Mouse (Mus musculus) forebrain, embryonic 13.5 days (tissue): Measurements from ENCODE around the gene Pitpnm2. TPM values are rescaled to one million over a fixed set of nuclear protein-coding genes. Genes with fewer than 3 reads are reported as not detected.

Source experiments
- ATAC-seq: fragments of 200-750 bp; cut with Nextera tagmentation; 2 replicates; pipeline ENCODE4 v1.8.0; 2017
- H3K27ac ChIP-seq: fragments of 300-500 bp; sonication (generic); 2 replicates; pipeline ENCODE4 v1.5.1; 2015; ENCODE audit warnings: inconsistent platforms, mild to moderate bottlenecking, moderate library complexity
- H3K27me3 ChIP-seq: fragments of 300-500 bp; sonication (generic); 2 replicates; pipeline ENCODE4 v1.6.1; 2015; ENCODE audit warnings: mild to moderate bottlenecking, inconsistent platforms
- H3K36me3 ChIP-seq: fragments of 300-500 bp; sonication (generic); 2 replicates; pipeline ENCODE4 v1.6.1; 2015; ENCODE audit warnings: mild to moderate bottlenecking, inconsistent platforms; ENCODE audit not compliant: poor library complexity, severe bottlenecking
- H3K4me1 ChIP-seq: fragments of 300-500 bp; sonication (generic); 2 replicates; pipeline ENCODE4 v1.6.1; 2015; ENCODE audit warnings: inconsistent platforms
- H3K4me2 ChIP-seq: fragments of 300-500 bp; sonication (generic); 2 replicates; pipeline ENCODE4 v1.6.1; 2015; ENCODE audit warnings: inconsistent platforms, mild to moderate bottlenecking, moderate library complexity
- H3K4me3 ChIP-seq: fragments of 300-500 bp; sonication (generic); 2 replicates; pipeline ENCODE4 v1.5.1; 2015; ENCODE audit warnings: mild to moderate bottlenecking, inconsistent platforms
- H3K9ac ChIP-seq: fragments of 300-500 bp; sonication (generic); 2 replicates; pipeline ENCODE4 v1.6.1; 2015; ENCODE audit warnings: mild to moderate bottlenecking, inconsistent platforms
- H3K9me3 ChIP-seq: fragments of 300-500 bp; sonication (generic); replicated peaks from 2 replicates; pipeline ENCODE4 v1.6.1; 2016; ENCODE audit warnings: inconsistent platforms
- WGBS: fragments of 180-500 bp; shearing (Covaris S2); methylation state at CpG from one replicate; pipeline ENCODE4 v1.1.7; 2015; 5-methylcytosine and 5-hydroxymethylcytosine counted together
- polyA plus RNA-seq: library from polyadenylated mRNA; unstranded; fragments of >200 nt; fragmentation: Nextera tagmentation; extraction: Ambion mirVana; gene quantifications from 2 replicates; pipeline ENCODE4 v1.2.1, GENCODE M21; 2015

Pitpnm2 gene
- polyA plus RNA-seq, 1 experiment from 2014 or later, result 5.4 TPM

DNA sequence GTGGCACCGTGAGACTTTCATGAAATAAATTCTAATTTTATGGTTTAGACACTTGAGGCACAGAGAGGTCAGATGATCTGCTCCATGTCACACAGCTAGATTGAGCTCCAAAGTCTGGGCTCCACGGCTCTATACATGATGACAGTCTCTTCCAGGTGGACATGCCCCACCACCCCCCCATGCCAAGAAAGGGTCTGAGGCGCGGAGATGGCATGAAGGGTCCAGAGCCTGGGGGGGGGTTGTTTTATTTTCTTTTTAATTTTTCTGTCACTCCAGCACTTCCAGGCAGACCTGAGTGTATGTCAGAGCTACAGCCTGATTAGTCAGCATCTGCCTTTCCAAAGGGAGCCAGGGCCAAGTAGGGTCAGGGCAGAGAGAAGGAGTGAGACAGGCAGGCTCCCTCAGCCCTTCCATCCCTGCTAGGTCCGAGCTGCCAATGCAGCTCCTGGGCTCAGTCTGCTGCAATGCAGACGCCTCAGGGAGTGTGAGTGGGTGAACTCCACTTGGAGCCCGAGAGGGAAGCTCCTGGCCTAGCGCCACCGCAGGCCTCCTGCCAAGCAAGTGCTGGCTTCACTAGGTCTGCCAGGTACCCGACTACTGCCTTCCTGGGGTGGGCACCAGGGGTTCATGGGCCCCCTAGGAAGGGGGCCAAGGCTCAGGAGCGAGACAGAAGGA, 156.3 kb downstream of the Pitpnm2 start:
- Histone ChIP-seq H3K27ac (no peak overlapping the region), H3K4me2 (no peak overlapping the region), H3K4me1 (peaks cover 18% of the 10 kb centered on the region), H3K27me3 (peaks cover 18% of the 10 kb centered on the region), H3K9me3 (0 out of 2 replicates have a peak, but pooled peaks cover 4% of the 10 kb centered on the region), H3K36me3 (no peaks in the 10 kb centered on the region), H3K4me3 (no peak overlapping the region), H3K9ac (no peak overlapping the region; the same call in 1 of the 2 replicates)
- ATAC-seq, result 0 out of 2 replicates have a peak, but pooled peaks have one; percentile 25
- WGBS, result 67% methylated on average over 11 of the region's 11 CpGs

DNA sequence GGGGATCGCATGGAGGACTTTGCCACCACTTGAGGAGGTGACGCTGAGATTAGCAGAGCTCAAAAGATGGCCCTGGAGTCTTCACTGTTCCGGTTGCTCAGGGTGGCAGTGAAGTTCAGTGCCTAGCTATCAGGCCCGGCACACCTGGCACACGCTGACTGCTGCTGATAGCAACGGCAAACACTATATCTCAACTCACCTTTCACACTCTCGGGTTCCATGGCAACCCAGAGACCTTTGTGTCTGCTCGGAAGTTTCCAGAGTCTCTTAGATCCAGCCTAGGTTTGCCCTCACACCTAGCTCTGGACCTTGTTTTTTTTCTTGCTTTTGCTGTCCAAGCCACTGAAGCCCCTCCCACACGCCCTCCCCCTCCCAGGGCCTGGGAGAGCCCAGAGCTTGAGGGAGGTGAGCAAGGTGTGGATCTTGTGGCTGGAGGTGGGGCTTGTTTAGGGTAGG, 157.6 kb downstream of the Pitpnm2 start:
- no peaks in the 10 kb centered on the region for H3K36me3 ChIP-seq
- H3K27me3 ChIP-seq, result peaks cover 18% of the 10 kb centered on the region
- H3K27ac ChIP-seq, result no peak overlapping the region
- ATAC-seq, result no peak
- 62% methylated on average over 9 of the region's 9 CpGs for WGBS
- 0 out of 2 replicates have a peak, but pooled peaks cover 4% of the 10 kb centered on the region for H3K9me3 ChIP-seq
- H3K4me3 ChIP-seq, result no peak overlapping the region
- no peak overlapping the region for H3K9ac ChIP-seq
- H3K4me1 ChIP-seq, result peaks cover 18% of the 10 kb centered on the region
- no peak overlapping the region for H3K4me2 ChIP-seq

DNA sequence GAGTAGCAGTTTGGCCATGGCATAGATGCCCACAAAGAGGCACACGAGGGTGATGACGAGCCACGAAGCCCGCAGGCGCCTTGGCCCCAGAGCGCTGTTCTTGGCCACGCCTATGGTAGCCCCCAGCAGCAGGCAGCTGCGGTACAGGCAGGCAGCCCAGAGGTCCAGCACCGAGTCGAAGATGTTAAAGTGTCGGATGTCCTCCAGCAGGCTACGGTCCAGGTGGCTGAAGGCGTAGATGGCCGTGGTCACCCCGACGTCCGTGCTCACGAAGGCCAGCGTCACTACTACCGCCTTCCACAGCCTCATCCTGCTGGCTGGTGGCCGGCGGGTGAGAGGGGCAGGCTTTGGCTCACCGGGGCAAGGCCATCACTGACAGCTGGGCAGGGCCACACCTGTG, 159.7 kb downstream of the Pitpnm2 start:
- H3K4me1 ChIP-seq, result peaks cover 8% of the 10 kb centered on the region
- 80% methylated on average over 23 of the region's 23 CpGs for WGBS
- no peak for ATAC-seq
- H3K4me3 ChIP-seq, result no peak overlapping the region
- H3K27me3 ChIP-seq, result peaks cover 6% of the 10 kb centered on the region
- no peak overlapping the region for H3K9ac ChIP-seq
- no peak overlapping the region for H3K4me2 ChIP-seq
- no peaks in the 10 kb centered on the region for H3K36me3 ChIP-seq
- no peak overlapping the region for H3K27ac ChIP-seq
- no peaks in the 10 kb centered on the region for H3K9me3 ChIP-seq

DNA sequence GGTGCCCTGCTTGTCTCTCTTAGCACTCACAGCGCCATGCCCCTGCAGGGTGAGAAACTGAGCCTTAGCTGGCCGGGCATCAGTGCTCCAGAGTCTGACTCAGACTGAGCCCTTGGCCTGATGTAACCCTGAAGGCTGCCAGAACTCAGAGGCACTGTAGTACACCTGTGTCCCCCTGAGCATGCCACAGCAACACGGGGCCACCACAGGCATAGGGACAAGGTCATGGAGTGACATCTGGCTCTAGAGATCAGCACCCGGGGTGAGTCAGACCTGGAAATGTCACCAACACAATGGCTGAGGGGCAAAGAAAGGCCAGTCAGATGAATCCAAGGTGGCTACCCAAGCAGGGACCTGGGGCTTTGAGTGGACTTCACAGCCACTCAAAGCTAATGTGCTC, 162.7 kb downstream of the Pitpnm2 start:
- H3K9ac ChIP-seq, result no peak overlapping the region
- no peak overlapping the region for H3K4me2 ChIP-seq
- WGBS, result 84% methylated on average over 4 of the region's 4 CpGs
- H3K9me3 ChIP-seq, result no peaks in the 10 kb centered on the region
- H3K27me3 ChIP-seq, result no peaks in the 10 kb centered on the region
- H3K27ac ChIP-seq, result no peak overlapping the region
- H3K36me3 ChIP-seq, result no peaks in the 10 kb centered on the region
- no peak overlapping the region for H3K4me3 ChIP-seq
- H3K4me1 ChIP-seq, result no peaks in the 10 kb centered on the region
- ATAC-seq, result no peak

DNA sequence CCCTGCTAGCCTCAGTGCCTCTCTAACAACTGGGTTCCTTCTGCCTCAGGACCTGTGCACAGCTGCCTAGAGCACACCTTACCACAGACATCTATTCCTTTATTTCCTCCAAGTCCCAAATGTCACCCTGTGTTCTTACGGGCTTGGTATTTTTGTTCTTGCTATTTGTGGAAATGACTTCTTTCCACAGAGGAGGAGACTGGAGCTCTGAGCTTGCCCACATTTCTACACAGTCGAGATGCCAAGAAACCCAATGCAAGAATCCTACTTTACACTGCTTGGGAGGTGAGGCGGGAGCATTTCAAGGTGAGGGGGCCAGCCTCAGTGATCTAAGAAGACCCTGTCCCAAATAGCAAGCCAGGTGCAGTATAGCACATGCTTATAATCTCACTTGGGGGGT, 164.0 kb downstream of the Pitpnm2 start:
- Histone ChIP-seq H3K27ac (no peak overlapping the region), H3K9ac (peak overlapping the region; percentile 3; the same call in 1 of the 2 replicates)
- 75% methylated on average over 3 of the region's 3 CpGs for WGBS

DNA sequence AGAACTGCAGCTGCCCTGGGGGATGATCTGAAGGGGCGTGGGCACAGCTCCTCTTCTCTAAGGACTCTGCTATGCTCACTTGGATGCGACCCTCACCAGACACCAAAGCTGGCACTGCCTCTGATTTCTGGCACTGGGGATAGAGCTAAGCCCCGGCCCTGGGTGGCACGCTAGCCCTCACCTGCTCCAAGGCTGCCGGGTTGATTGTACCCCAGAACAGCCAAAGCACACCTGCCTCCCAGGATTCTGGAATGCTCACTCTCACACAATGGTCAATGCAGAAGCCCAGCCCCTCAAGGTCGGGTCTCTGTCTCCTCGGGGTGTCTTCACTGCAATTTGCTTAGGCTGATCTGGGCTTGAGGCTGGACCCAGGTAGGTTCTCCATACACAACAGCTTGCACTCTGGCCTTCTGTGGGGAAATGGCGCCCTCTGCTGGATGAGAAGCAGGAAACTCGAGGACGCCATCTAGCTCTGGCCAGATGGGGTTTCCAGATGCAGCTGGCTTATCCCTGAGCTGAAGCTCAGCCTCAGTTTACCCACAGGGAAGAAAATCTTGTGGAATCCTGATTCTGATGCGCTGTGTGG, 164.9 kb downstream of the Pitpnm2 start:
- no peak overlapping the region for H3K9ac ChIP-seq
- no peaks in the 10 kb centered on the region for H3K27me3 ChIP-seq
- WGBS, result 39% methylated on average over 11 of the region's 11 CpGs
- H3K27ac ChIP-seq, result no peak overlapping the region
- H3K9me3 ChIP-seq, result no peaks in the 10 kb centered on the region
- ATAC-seq, result peak; percentile 69
- no peak overlapping the region for H3K4me3 ChIP-seq
- peaks cover 8% of the 10 kb centered on the region for H3K4me1 ChIP-seq
- H3K36me3 ChIP-seq, result no peaks in the 10 kb centered on the region
- no peak overlapping the region for H3K4me2 ChIP-seq

More for the DNA sequence above, 164.0 kb downstream of the Pitpnm2 start:
- Histone ChIP-seq H3K9me3 (no peaks in the 10 kb centered on the region), H3K27me3 (no peaks in the 10 kb centered on the region), H3K4me3 (no peak overlapping the region), H3K4me2 (no peak overlapping the region), H3K4me1 (no peaks in the 10 kb centered on the region), H3K36me3 (no peaks in the 10 kb centered on the region)
- ATAC-seq, result no peak

DNA sequence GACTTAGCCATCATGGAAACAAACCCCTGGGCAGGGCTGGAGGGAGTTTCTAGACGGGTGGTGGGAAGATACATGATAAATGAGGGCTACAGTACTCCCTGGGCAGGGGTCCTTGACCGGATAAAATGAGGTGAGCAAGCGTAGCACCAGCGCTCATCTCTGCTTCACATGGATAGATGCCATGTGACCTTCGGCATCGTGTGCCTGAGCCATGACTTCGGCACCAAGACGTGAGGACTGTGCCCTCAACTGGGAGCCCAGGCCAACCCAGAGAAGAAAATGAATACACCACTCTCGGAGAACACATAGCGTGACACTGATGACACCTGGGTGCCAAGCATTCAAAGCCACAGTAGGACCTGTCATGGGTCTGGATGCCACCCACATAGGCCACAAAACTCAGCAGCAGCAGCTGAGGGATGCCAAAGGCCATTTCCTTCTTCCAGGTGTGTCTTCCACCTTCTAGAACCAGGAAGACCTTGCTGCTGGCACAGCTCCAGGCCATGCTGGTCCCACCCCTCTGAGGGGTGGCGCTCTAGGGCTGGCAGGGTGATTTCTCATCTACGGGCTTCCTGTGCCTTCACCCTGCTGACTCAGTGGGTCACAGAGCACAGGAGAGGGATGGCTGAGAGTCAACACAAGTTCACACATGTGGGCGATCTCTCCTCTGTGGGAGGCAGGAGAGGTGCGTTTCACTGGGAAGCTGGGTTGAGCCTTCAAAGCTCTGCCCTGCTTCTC, 165.5 kb downstream of the Pitpnm2 start:
- Histone ChIP-seq H3K36me3 (no peaks in the 10 kb centered on the region), H3K27ac (no peak overlapping the region), H3K4me1 (peaks cover 14% of the 10 kb centered on the region), H3K27me3 (no peaks in the 10 kb centered on the region), H3K9ac (no peak overlapping the region), H3K9me3 (no peaks in the 10 kb centered on the region), H3K4me3 (no peak overlapping the region), H3K4me2 (no peak overlapping the region)
- 86% methylated on average over 14 of the region's 14 CpGs for WGBS
- ATAC-seq, result no peak

DNA sequence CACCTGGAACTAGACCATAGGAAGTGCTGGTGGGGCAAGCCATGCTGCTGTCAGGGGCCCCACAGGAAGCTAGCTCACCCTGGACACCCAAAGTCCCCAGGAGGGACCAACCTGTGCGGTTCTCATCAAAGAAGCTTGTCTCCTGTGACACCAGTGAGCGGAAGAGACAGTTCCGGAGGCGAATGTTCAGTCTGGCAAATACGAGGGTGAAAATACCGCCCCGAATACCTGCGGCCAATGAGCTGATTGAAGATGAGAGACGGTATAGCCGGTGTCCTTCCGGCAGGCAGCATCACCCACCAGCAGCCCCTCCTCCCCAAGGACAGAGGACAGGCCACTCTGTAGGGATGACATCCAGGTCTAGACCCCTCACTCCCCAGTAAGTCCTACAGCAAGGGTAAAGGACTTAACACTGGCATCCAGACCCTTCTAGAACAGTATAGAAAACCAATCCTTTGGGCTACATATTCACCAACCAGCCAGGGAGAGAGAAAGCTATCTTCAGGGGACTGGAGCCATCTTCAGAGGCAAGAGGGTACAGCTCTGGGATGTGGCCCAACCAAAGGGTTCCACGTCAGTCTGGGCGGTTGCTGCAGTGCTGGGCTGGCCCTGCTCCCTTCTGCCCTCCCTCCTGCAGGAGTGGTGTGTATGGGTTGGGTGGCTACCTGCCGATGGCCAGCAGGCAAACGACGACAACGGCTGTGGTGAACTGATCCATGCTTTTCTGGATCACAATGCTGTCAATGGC, 166.4 kb downstream of the Pitpnm2 start:
- H3K4me3 ChIP-seq, result no peak overlapping the region
- no peak overlapping the region for H3K4me2 ChIP-seq
- H3K4me1 ChIP-seq, result peaks cover 23% of the 10 kb centered on the region
- 94% methylated on average over 17 of the region's 17 CpGs for WGBS
- no peaks in the 10 kb centered on the region for H3K36me3 ChIP-seq
- H3K27ac ChIP-seq, result no peak overlapping the region
- ATAC-seq, result no peak
- H3K27me3 ChIP-seq, result no peaks in the 10 kb centered on the region
- H3K9me3 ChIP-seq, result no peaks in the 10 kb centered on the region
- H3K9ac ChIP-seq, result no peak overlapping the region

DNA sequence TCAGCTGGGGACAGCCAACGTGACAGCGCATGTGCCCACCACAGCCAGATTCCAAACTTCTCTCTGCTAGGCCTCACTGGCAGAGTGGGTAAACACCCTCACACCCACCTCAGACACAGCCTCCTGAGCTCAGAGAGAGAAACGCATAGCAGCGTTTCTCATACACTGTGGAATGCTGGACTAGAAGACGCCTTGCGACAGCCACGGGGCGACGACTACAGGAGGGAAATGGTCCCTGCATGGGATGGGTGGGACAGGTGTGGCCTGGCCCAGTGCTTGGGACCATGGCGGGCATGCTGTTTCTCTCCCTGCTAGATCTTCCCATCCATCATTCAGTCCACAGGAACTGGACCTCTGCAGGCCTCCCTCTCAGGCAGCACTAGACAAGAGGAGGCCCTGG, 167.1 kb downstream of the Pitpnm2 start:
- Histone ChIP-seq H3K4me1 (peaks cover 30% of the 10 kb centered on the region), H3K9ac (no peak overlapping the region), H3K9me3 (no peaks in the 10 kb centered on the region), H3K27me3 (no peaks in the 10 kb centered on the region), H3K27ac (no peak overlapping the region), H3K4me3 (no peak overlapping the region), H3K36me3 (no peaks in the 10 kb centered on the region), H3K4me2 (no peak overlapping the region)
- no peak for ATAC-seq
- 91% methylated on average over 10 of the region's 10 CpGs for WGBS

DNA sequence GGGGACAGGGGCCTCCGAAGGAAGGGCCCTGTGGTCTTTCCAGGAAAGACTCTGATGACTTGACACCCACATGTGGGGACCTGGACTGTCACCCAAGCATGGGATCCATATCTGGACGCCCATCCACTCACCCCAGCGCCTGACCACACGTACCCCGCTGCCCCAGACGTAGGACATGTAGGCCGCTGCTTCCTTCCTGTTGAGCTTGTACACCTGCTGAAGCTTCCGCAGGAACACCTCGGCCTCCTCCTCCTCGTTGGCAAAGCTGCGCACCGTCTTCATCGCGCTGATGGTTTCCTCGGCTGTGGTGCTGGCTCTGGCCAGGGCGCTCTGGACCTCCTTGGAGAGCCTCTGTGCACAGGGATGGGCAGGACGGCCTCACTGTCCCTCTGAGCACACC, 169.7 kb downstream of the Pitpnm2 start:
- peaks cover 37% of the 10 kb centered on the region for H3K4me1 ChIP-seq
- peak overlapping the region; percentile 46; the same call in 1 of the 2 replicates for H3K9ac ChIP-seq
- peak overlapping the region; percentile 95 for H3K27ac ChIP-seq
- no peak for ATAC-seq
- no peaks in the 10 kb centered on the region for H3K27me3 ChIP-seq
- H3K36me3 ChIP-seq, result no peaks in the 10 kb centered on the region
- 93% methylated on average over 17 of the region's 17 CpGs for WGBS
- no peak overlapping the region for H3K4me2 ChIP-seq
- no peaks in the 10 kb centered on the region for H3K9me3 ChIP-seq
- no peak overlapping the region for H3K4me3 ChIP-seq

DNA sequence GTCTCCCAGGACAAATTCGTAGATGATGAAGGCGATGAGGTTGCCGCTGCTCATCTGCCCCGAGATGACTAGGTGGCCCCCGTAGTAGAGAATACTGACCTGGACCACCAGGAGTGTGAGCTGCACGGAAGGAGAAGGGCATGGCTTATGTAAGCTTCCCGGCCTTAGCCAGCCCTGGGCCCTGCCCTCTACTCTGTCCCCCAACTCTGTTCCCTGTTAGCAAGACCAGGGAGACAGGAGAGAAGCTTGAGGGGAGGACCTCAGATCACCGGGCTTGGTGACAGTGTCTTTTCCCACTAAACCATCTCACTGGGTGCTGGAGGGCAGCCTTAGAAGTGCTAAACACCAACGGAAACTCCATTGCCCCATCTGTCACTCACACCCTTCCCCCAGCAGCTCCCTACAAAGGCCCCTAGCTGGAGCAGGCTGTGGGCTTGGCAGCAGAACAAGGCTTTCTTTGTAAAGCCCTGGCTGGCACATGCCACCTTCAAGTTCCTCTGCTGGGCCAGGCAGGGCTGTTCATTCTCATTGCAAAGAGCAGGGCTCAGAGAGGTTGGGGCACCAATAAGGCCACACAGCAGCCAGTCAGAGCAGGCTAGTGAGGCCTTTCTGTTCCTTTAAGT, 170.7 kb downstream of the Pitpnm2 start:
- H3K36me3 ChIP-seq, result no peaks in the 10 kb centered on the region
- H3K27ac ChIP-seq, result peak overlapping the region; percentile 95
- peak; percentile 91 for ATAC-seq
- H3K9me3 ChIP-seq, result no peaks in the 10 kb centered on the region
- H3K4me3 ChIP-seq, result 0 out of 2 replicates have a peak overlapping the region, but pooled peaks have one; percentile 7
- H3K4me2 ChIP-seq, result peak overlapping the region; percentile 47
- WGBS, result 50% methylated on average over 9 of the region's 9 CpGs
- H3K27me3 ChIP-seq, result no peaks in the 10 kb centered on the region
- peak overlapping the region; percentile 37; the same call in 1 of the 2 replicates for H3K9ac ChIP-seq
- peaks cover 37% of the 10 kb centered on the region for H3K4me1 ChIP-seq
